ENCODE assay signal across 25 mouse cellular contexts in the genomic region with DNA sequence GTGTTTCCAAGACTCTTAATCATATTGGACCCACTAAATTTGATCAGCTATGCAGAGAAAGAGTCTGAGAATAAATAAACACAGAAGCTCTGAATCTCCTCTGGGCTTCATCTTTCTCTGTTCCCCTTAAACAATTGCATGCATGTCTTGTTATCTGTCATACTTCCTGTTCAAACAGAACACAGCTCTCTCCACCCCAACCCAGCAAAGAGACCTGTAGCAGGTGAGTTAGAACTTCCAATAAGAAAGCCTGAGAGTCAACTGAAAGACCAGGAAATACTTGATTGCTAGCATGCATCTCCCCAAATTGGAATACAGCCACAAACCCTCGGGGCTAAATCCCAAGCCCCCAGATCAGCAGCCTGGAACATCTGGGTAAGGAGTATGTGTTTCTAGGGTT.
"Had no signal": no experiment of that assay in that cellular context is flagged by ENCODE, and none has a peak within 500 bp of the region (broad histone marks: within the 10 kb centered on the region; RNA-seq: fewer than 3 reads in every experiment).

No protein-coding gene starts in this region.

- H3K9me3 ChIP-seq: heart, embryonic 10.5 days; heart, embryonic 12.5 days; hindbrain, embryonic 13.5 days; hindbrain, embryonic 15.5 days; kidney, embryonic 15.5 days; limb, embryonic 13.5 days; limb, embryonic 15.5 days; liver, embryonic 12.5 days had no signal

- H3K4me2 ChIP-seq: heart, embryonic 12.5 days; hindbrain, embryonic 13.5 days; hindbrain, embryonic 15.5 days; kidney, embryonic 15.5 days; limb, embryonic 13.5 days; limb, embryonic 15.5 days; liver, embryonic 12.5 days had no signal

- H3K9ac ChIP-seq: heart, embryonic 12.5 days; hindbrain, embryonic 13.5 days; hindbrain, embryonic 15.5 days; kidney, embryonic 15.5 days; limb, embryonic 13.5 days; limb, embryonic 15.5 days; liver, embryonic 12.5 days; liver, embryonic 14.5 days had no signal

- DNase-seq: gastrocnemius, adult 2 months; gastrocnemius, postnatal 10 days; gastrocnemius, postnatal 25 days; heart, adult 2 months; heart, postnatal 10 days; kidney, adult 11 months; kidney, adult 2 months; kidney, adult 9 months; kidney, postnatal 25 days; kidney, postnatal 4 days; layer of hippocampus, postnatal 36 days; left cerebral cortex, postnatal 4 days had no signal

- H3K4me3 ChIP-seq: gastrocnemius, adult 2 months; heart, adult 2 months; heart, embryonic 10.5 days; heart, embryonic 12.5 days; hindbrain, embryonic 13.5 days; hindbrain, embryonic 15.5 days; kidney, embryonic 15.5 days; layer of hippocampus, adult 2 months; limb, embryonic 13.5 days; limb, embryonic 15.5 days; liver, embryonic 12.5 days had no signal

- H3K4me1 ChIP-seq: hindbrain, embryonic 13.5 days; hindbrain, embryonic 15.5 days; kidney, embryonic 15.5 days; limb, embryonic 13.5 days; limb, embryonic 15.5 days had no signal

- H3K36me3 ChIP-seq: heart, embryonic 10.5 days; heart, embryonic 12.5 days; hindbrain, embryonic 13.5 days; hindbrain, embryonic 15.5 days; kidney, embryonic 15.5 days; limb, embryonic 13.5 days; limb, embryonic 15.5 days; liver, embryonic 12.5 days had no signal

- ATAC-seq: hindbrain, postnatal 0 days; intestine, embryonic 16.5 days had no signal

- H3K27ac ChIP-seq: gastrocnemius, adult 2 months; heart, adult 2 months; heart, embryonic 10.5 days; hindbrain, embryonic 13.5 days; hindbrain, embryonic 15.5 days; hindbrain, postnatal 0 days; kidney, embryonic 15.5 days; kidney, postnatal 0 days; layer of hippocampus, adult 2 months; limb, embryonic 13.5 days; limb, embryonic 15.5 days; liver, embryonic 12.5 days; liver, embryonic 14.5 days had no signal

- H3K27me3 ChIP-seq: heart, embryonic 12.5 days; hindbrain, embryonic 13.5 days; hindbrain, embryonic 15.5 days; kidney, embryonic 15.5 days; limb, embryonic 13.5 days; limb, embryonic 15.5 days; liver, embryonic 12.5 days had no signal
